Mouse (Mus musculus): ENCODE data around the gene Bmp5.
"Not testable (repeated sequence)": the region's sequence is repeated elsewhere in the genome, so short reads cannot be mapped to it uniquely, and the experiment has no call there.

Bmp5 gene

GRCm38 (mm10) chr9:75775129-75775845, at the start of gene Bmp5:
TSS of gene Bmp5 (plus strand) at chr9:75775364.
- DNase-seq (ENCODE audit: low read depth, low spot score): no peak

GRCm38 (mm10) chr9:75760075-75760474, 15.1 kb upstream of the Bmp5 start:
- no peak for DNase-seq (ENCODE audit: low read depth, low spot score)

- DNase-seq (ENCODE audit: low read depth, low spot score): no peak
Measured at GRCm38 (mm10) chr9:75761567-75761966, 13.6 kb upstream of the Bmp5 start.

GRCm38 (mm10) chr9:75762487-75762886, 12.7 kb upstream of the Bmp5 start:
- DNase-seq (ENCODE audit: low read depth, low spot score): peak; percentile 43

- no peak for DNase-seq (ENCODE audit: low read depth, low spot score)
Measured at GRCm38 (mm10) chr9:75764792-75765191, 10.4 kb upstream of the Bmp5 start.

- DNase-seq (ENCODE audit: low read depth, low spot score): no peak
Measured at GRCm38 (mm10) chr9:75766521-75766920, 8.6 kb upstream of the Bmp5 start.

- no peak for DNase-seq (ENCODE audit: low read depth, low spot score)
Measured at GRCm38 (mm10) chr9:75769042-75769441, 6.1 kb upstream of the Bmp5 start.

- no peak for DNase-seq (ENCODE audit: low read depth, low spot score)
Measured at GRCm38 (mm10) chr9:75776153-75776552, 989 bp downstream of the Bmp5 start.

GRCm38 (mm10) chr9:75778762-75779346, 3.7 kb downstream of the Bmp5 start:
- DNase-seq (ENCODE audit: low read depth, low spot score): no peak

- no peak for DNase-seq (ENCODE audit: low read depth, low spot score)
Measured at GRCm38 (mm10) chr9:75780558-75781276, 5.6 kb downstream of the Bmp5 start.

GRCm38 (mm10) chr9:75781600-75781999, 6.4 kb downstream of the Bmp5 start:
- DNase-seq (ENCODE audit: low read depth, low spot score): no peak

- DNase-seq (ENCODE audit: low read depth, low spot score): no peak
Measured at GRCm38 (mm10) chr9:75783573-75783972, 8.4 kb downstream of the Bmp5 start.

- DNase-seq (ENCODE audit: low read depth, low spot score): no peak
Measured at GRCm38 (mm10) chr9:75785959-75786358, 10.8 kb downstream of the Bmp5 start.

- no peak for DNase-seq (ENCODE audit: low read depth, low spot score)
Measured at GRCm38 (mm10) chr9:75787121-75787520, 12.0 kb downstream of the Bmp5 start.

- no peak for DNase-seq (ENCODE audit: low read depth, low spot score)
Measured at GRCm38 (mm10) chr9:75789879-75790428, 14.8 kb downstream of the Bmp5 start.

- DNase-seq (ENCODE audit: low read depth, low spot score): no peak
Measured at GRCm38 (mm10) chr9:75804940-75805339, 29.8 kb downstream of the Bmp5 start.

- not testable (repeated sequence) for DNase-seq (ENCODE audit: low read depth, low spot score)
Measured at GRCm38 (mm10) chr9:75808179-75808578, 33.0 kb downstream of the Bmp5 start.

- DNase-seq (ENCODE audit: low read depth, low spot score): no peak
Measured at GRCm38 (mm10) chr9:75808659-75809058, 33.5 kb downstream of the Bmp5 start.

GRCm38 (mm10) chr9:75815161-75815560, 40.0 kb downstream of the Bmp5 start:
- no peak for DNase-seq (ENCODE audit: low read depth, low spot score)

GRCm38 (mm10) chr9:75818400-75818799, 43.2 kb downstream of the Bmp5 start:
- no peak for DNase-seq (ENCODE audit: low read depth, low spot score)

GRCm38 (mm10) chr9:75832468-75832867, 57.3 kb downstream of the Bmp5 start:
- no peak for DNase-seq (ENCODE audit: low read depth, low spot score)

GRCm38 (mm10) chr9:75833189-75833732, 58.1 kb downstream of the Bmp5 start:
- DNase-seq (ENCODE audit: low read depth, low spot score): no peak
